Mouse (Mus musculus) bone marrow, adult 2 months (tissue): ENCODE measurements around the gene Ffar4. TPM values are rescaled to one million over a fixed set of nuclear protein-coding genes. Genes with fewer than 3 reads are reported as not detected.

Experiments
- H3K27ac ChIP-seq: fragments of 200-500 bp; 2 replicates; pipeline ENCODE4 v1.5.1; 2012; ENCODE audit warnings: low read depth, mild to moderate bottlenecking, control low read depth, inconsistent platforms, low read length; ENCODE audit not compliant: control insufficient read depth, poor library complexity, insufficient read depth
- H3K4me1 ChIP-seq: fragments of 200-500 bp; 2 replicates; pipeline ENCODE4 v1.6.1; 2011; ENCODE audit warnings: low read length; ENCODE audit not compliant: control insufficient read depth, insufficient read depth
- H3K4me3 ChIP-seq: fragments of 200-500 bp; replicated peaks from 2 replicates; pipeline ENCODE3; 2011; ENCODE audit warnings: mild to moderate bottlenecking, low read depth, low read length, control low read depth; ENCODE audit not compliant: control insufficient read depth
- CTCF ChIP-seq: fragments of 200-500 bp; IDR thresholded peaks from 2 replicates; pipeline ENCODE4 v1.5.1; 2011; ENCODE audit warnings: low read length, control low read depth; ENCODE audit not compliant: control insufficient read depth, insufficient read depth
- POLR2A ChIP-seq: fragments of 200-500 bp; IDR thresholded peaks from 2 replicates; pipeline ENCODE4 v1.6.1; 2011; ENCODE audit warnings: low read depth, mild to moderate bottlenecking, control low read depth, low read length, borderline replicate concordance; ENCODE audit not compliant: control insufficient read depth
- WGBS: fragments of 180-500 bp; shearing (Covaris S2); methylation state at CpG from one replicate; pipeline ENCODE4 v1.1.7; 2018; 5-methylcytosine and 5-hydroxymethylcytosine counted together
- polyA plus RNA-seq: library from polyadenylated mRNA; stranded (reverse); fragments of >200 nt; gene quantifications from 2 replicates; pipeline ENCODE4 v1.2.4, GENCODE M21; 2011; ENCODE audit warnings: low replicate concordance; ENCODE audit not compliant: missing spikeins, insufficient read depth, insufficient read length

Ffar4 gene
- polyA plus RNA-seq, 1 experiment, result not detected

- Histone ChIP-seq H3K4me3 (no peak overlapping the region), H3K27ac (no peak overlapping the region), H3K4me1 (no peaks in the 10 kb centered on the region)
- 83% methylated on average over 4 of the region's 4 CpGs for WGBS
- TF ChIP-seq CTCF (no peak), POLR2A (no peak)
Observed at GRCm38 (mm10) chr19:38085841-38086240, 11.0 kb upstream of the Ffar4 start.

GRCm38 (mm10) chr19:38086948-38087551, 9.8 kb upstream of the Ffar4 start:
- H3K27ac ChIP-seq, result no peak overlapping the region; the same call in 1 of the 2 replicates
- TF ChIP-seq POLR2A (no peak), CTCF (no peak)
- no peak overlapping the region for H3K4me3 ChIP-seq
- WGBS, result 52% methylated on average over 11 of the region's 11 CpGs
- no peaks in the 10 kb centered on the region; the same call in 1 of the 2 replicates for H3K4me1 ChIP-seq

GRCm38 (mm10) chr19:38089358-38089757, 7.5 kb upstream of the Ffar4 start:
- H3K4me1 ChIP-seq, result no peaks in the 10 kb centered on the region; the same call in 1 of the 2 replicates
- H3K4me3 ChIP-seq, result no peak overlapping the region
- 73% methylated on average over 8 of the region's 8 CpGs for WGBS
- TF ChIP-seq CTCF, result no peak
- no peak for TF ChIP-seq POLR2A
- H3K27ac ChIP-seq, result no peak overlapping the region

- 54% methylated on average over 4 of the region's 4 CpGs for WGBS
- no peaks in the 10 kb centered on the region; the same call in 1 of the 2 replicates for H3K4me1 ChIP-seq
- no peak overlapping the region for H3K4me3 ChIP-seq
- TF ChIP-seq CTCF, result no peak
- no peak for TF ChIP-seq POLR2A
- H3K27ac ChIP-seq, result no peak overlapping the region
Observed at GRCm38 (mm10) chr19:38091512-38091985, 5.3 kb upstream of the Ffar4 start.

- no peak for TF ChIP-seq POLR2A
- TF ChIP-seq CTCF, result no peak
- 15% methylated on average over 4 of the region's 4 CpGs for WGBS
Observed at GRCm38 (mm10) chr19:38096231-38096630, 640 bp upstream of the Ffar4 start.

GRCm38 (mm10) chr19:38107871-38108270, 11.0 kb downstream of the Ffar4 start:
- 73% methylated on average over 4 of the region's 4 CpGs for WGBS
- no peak overlapping the region for H3K27ac ChIP-seq

More at GRCm38 (mm10) chr19:38096231-38096630, 640 bp upstream of the Ffar4 start:
- H3K4me3 ChIP-seq, result no peak overlapping the region
- no peak overlapping the region for H3K27ac ChIP-seq
- no peaks in the 10 kb centered on the region; the same call in 1 of the 2 replicates for H3K4me1 ChIP-seq

GRCm38 (mm10) chr19:38109506-38110242, 12.8 kb downstream of the Ffar4 start:
- 73% methylated on average over 15 of the region's 15 CpGs for WGBS

More at GRCm38 (mm10) chr19:38107871-38108270, 11.0 kb downstream of the Ffar4 start:
- no peak for TF ChIP-seq POLR2A
- no peak for TF ChIP-seq CTCF
- H3K4me1 ChIP-seq, result no peaks in the 10 kb centered on the region
- no peak overlapping the region for H3K4me3 ChIP-seq

GRCm38 (mm10) chr19:38111056-38111455, 14.2 kb downstream of the Ffar4 start:
- Histone ChIP-seq H3K27ac (no peak overlapping the region), H3K4me1 (no peaks in the 10 kb centered on the region), H3K4me3 (no peak overlapping the region)
- no peak for TF ChIP-seq POLR2A
- TF ChIP-seq CTCF, result no peak
- 75% methylated on average over 8 of the region's 8 CpGs for WGBS

More at GRCm38 (mm10) chr19:38109506-38110242, 12.8 kb downstream of the Ffar4 start:
- TF ChIP-seq CTCF, result no peak
- Histone ChIP-seq H3K27ac (no peak overlapping the region), H3K4me3 (no peak overlapping the region), H3K4me1 (no peaks in the 10 kb centered on the region)
